Mouse (Mus musculus) liver, embryonic 14.5 days (tissue): ENCODE data around the gene Limd1. TPM values are rescaled to one million over a fixed set of nuclear protein-coding genes. Genes with fewer than 3 reads are reported as not detected.

Source experiments
- ATAC-seq: fragments of 200-750 bp; cut with Nextera tagmentation; 2 replicates; pipeline ENCODE4 v1.8.0; 2017; ENCODE audit warnings: moderate number of reproducible peaks, mild to moderate bottlenecking, moderate library complexity; ENCODE audit not compliant: insufficient read depth
- DNase-seq, 3 experiments: peaks; one replicate each; pipeline ENCODE4 v3.0.0-alpha.2; 2012 to 2013; ENCODE audit warnings: low read depth in 3 of 3, low spot score in 3 of 3
- H3K27ac ChIP-seq: fragments of 300-500 bp; sonication (generic); 2 replicates; pipeline ENCODE4 v1.5.1; 2014; ENCODE audit warnings: moderate library complexity, mild to moderate bottlenecking, control low read depth, inconsistent platforms
- H3K27me3 ChIP-seq: fragments of 300-500 bp; sonication (generic); 2 replicates; pipeline ENCODE4 v1.6.1; 2014; ENCODE audit warnings: mild to moderate bottlenecking, low read length, moderate library complexity; ENCODE audit not compliant: control insufficient read depth, insufficient read depth
- H3K36me3 ChIP-seq: fragments of 300-500 bp; sonication (generic); replicated peaks from 2 replicates; pipeline ENCODE4 v1.6.1; 2014; ENCODE audit warnings: low read depth; ENCODE audit not compliant: control insufficient read depth, insufficient read depth
- H3K4me1 ChIP-seq, 2 experiments: fragments of 200-500 bp in 1 of 2; fragments of 300-500 bp in 1 of 2; sonication (generic) in 1 of 2; replicated peaks; 2 replicates each; pipeline ENCODE4 v1.6.1; 2012 to 2014; ENCODE audit warnings: antibody characterized with exemption in 1 of 2, inconsistent platforms in 1 of 2, low read length in 1 of 2; ENCODE audit not compliant: control insufficient read depth in 2 of 2, insufficient read depth in 2 of 2
- H3K4me2 ChIP-seq: fragments of 300-500 bp; sonication (generic); 2 replicates; pipeline ENCODE4 v1.6.1; 2014; ENCODE audit warnings: low read depth, mild to moderate bottlenecking, control low read depth, moderate library complexity
- H3K4me3 ChIP-seq, 2 experiments: fragments of 200-500 bp in 1 of 2; fragments of 300-500 bp in 1 of 2; sonication (generic) in 1 of 2; 2 replicates each; pipeline ENCODE4 v1.5.1; 2012 to 2014; ENCODE audit warnings: low read depth in 2 of 2, low read length in 2 of 2, mild to moderate bottlenecking in 2 of 2, control low read depth in 1 of 2, inconsistent platforms in 1 of 2, moderate library complexity in 1 of 2; ENCODE audit not compliant: insufficient read depth in 1 of 2
- H3K9ac ChIP-seq: fragments of 300-500 bp; sonication (generic); replicated peaks from 2 replicates; pipeline ENCODE4 v1.6.1; 2014; ENCODE audit warnings: mild to moderate bottlenecking, control low read depth, moderate library complexity
- H3K9me3 ChIP-seq: fragments of 300-500 bp; sonication (generic); 2 replicates; pipeline ENCODE4 v1.6.1; 2016; ENCODE audit warnings: low read length, mixed read lengths; ENCODE audit not compliant: control insufficient read depth
- CTCF ChIP-seq: IDR thresholded peaks from 2 replicates; pipeline ENCODE4 v1.5.1; 2016; ENCODE audit warnings: antibody characterized with exemption, low read depth, control low read depth
- EP300 ChIP-seq: IDR thresholded peaks from 2 replicates; pipeline ENCODE4 v1.6.1; 2016; ENCODE audit warnings: antibody characterized with exemption, low read depth
- WGBS: fragments of 180-500 bp; shearing (Covaris S2); extraction: QIAGEN DNeasy Blood & Tissue Kit; methylation state at CpG from one replicate; pipeline ENCODE4 v1.1.7; 2014; ENCODE audit not compliant: insufficient replicate concordance; 5-methylcytosine and 5-hydroxymethylcytosine counted together
- polyA plus RNA-seq, 2 experiments: library from polyadenylated mRNA; depleted of rRNA in 1 of 2; stranded (reverse) in 1 of 2; unstranded in 1 of 2; fragments of >200 nt; fragmentation: Nextera tagmentation in 1 of 2; extraction: Ambion mirVana in 1 of 2; gene quantifications; 2 replicates each; pipeline versions ENCODE4 v1.2.1 to v1.2.3; 2012 to 2014

The Limd1 gene
- polyA plus RNA-seq, 2 experiments, result 12.7 to 23.2 TPM

- H3K9ac ChIP-seq, result no peak overlapping the region
- no peaks in the 10 kb centered on the region for H3K9me3 ChIP-seq
- H3K4me1 ChIP-seq, result peaks cover 6 to 15% of the 10 kb centered on the region in 2 experiments
- no peak overlapping the region for H3K4me3 ChIP-seq
- peaks cover 21% of the 10 kb centered on the region for H3K36me3 ChIP-seq
- peak; percentile 24; the same call in 1 of the 2 replicates for ATAC-seq
- H3K4me2 ChIP-seq, result no peak overlapping the region
- no peak for DNase-seq
- no peak overlapping the region for H3K27ac ChIP-seq
- no peaks in the 10 kb centered on the region for H3K27me3 ChIP-seq
- whole genome bisulfite sequencing, result 19% methylated on average over 5 of the region's 5 CpGs
- TF ChIP-seq EP300 (no peak), CTCF (no peak)
Observed at GRCm38 (mm10) chr9:123497906-123498305, 19.4 kb downstream of the Limd1 start.

GRCm38 (mm10) chr9:123500480-123500879 is 22.0 kb downstream of the Limd1 start:
- Histone ChIP-seq H3K36me3 (peaks cover 27% of the 10 kb centered on the region), H3K27ac (no peak overlapping the region), H3K4me1 (peaks cover 6 to 13% of the 10 kb centered on the region in 2 experiments), H3K9ac (no peak overlapping the region), H3K4me2 (no peak overlapping the region), H3K27me3 (no peaks in the 10 kb centered on the region), H3K9me3 (no peaks in the 10 kb centered on the region), H3K4me3 (no peak overlapping the region)
- ATAC-seq, result no peak
- TF ChIP-seq EP300 (no peak), CTCF (no peak)
- no peak for DNase-seq
- WGBS, result 65% methylated on average over 4 of the region's 4 CpGs

GRCm38 (mm10) chr9:123503171-123503834 is 24.8 kb downstream of the Limd1 start:
- no peak for TF ChIP-seq CTCF
- TF ChIP-seq EP300, result no peak
- Histone ChIP-seq H3K9ac (no peak overlapping the region), H3K4me1 (no peaks in the 10 kb centered on the region), H3K9me3 (no peaks in the 10 kb centered on the region), H3K36me3 (peaks cover 27% of the 10 kb centered on the region), H3K27ac (no peak overlapping the region), H3K27me3 (no peaks in the 10 kb centered on the region), H3K4me2 (no peak overlapping the region), H3K4me3 (no peak overlapping the region)
- 78% methylated on average over 5 of the region's 5 CpGs for WGBS
- ATAC-seq (no peak), DNase-seq (no peak)

- H3K9ac ChIP-seq, result no peak overlapping the region
- H3K4me3 ChIP-seq, result no peak overlapping the region
- no peak overlapping the region for H3K4me2 ChIP-seq
- TF ChIP-seq EP300 (no peak), CTCF (peak; percentile 99)
- H3K9me3 ChIP-seq, result no peaks in the 10 kb centered on the region
- no peaks in the 10 kb centered on the region for H3K4me1 ChIP-seq
- peaks cover 27% of the 10 kb centered on the region for H3K36me3 ChIP-seq
- 2% methylated on average over 2 of the region's 2 CpGs for WGBS
- no peaks in the 10 kb centered on the region for H3K27me3 ChIP-seq
- no peak overlapping the region for H3K27ac ChIP-seq
- DNase-seq (peak; percentile 44 to 69 (median 49)), ATAC-seq (peak; percentile 77)
Observed at GRCm38 (mm10) chr9:123504325-123504724, 25.8 kb downstream of the Limd1 start.

- 69% methylated on average over 1 of the region's 1 CpGs for WGBS
- no peak for TF ChIP-seq EP300
- TF ChIP-seq CTCF, result no peak
- no peak for ATAC-seq
Observed at GRCm38 (mm10) chr9:123505598-123505997, 27.1 kb downstream of the Limd1 start.

More at GRCm38 (mm10) chr9:123505598-123505997, 27.1 kb downstream of the Limd1 start:
- H3K4me1 ChIP-seq, result no peaks in the 10 kb centered on the region
- DNase-seq, result no peak
- no peak overlapping the region for H3K27ac ChIP-seq
- no peak overlapping the region for H3K9ac ChIP-seq
- H3K36me3 ChIP-seq, result peaks cover 25% of the 10 kb centered on the region
- H3K9me3 ChIP-seq, result no peaks in the 10 kb centered on the region
- no peak overlapping the region for H3K4me2 ChIP-seq
- no peaks in the 10 kb centered on the region for H3K27me3 ChIP-seq
- H3K4me3 ChIP-seq, result no peak overlapping the region
